Mouse (Mus musculus) 3134 (cell line): ENCODE results near the gene Tnpo3.

Experiments
- DNase-seq: peaks from one replicate; pipeline ENCODE4 v3.0.0-alpha.2; 2011; ENCODE audit warnings: low spot score; ENCODE audit not compliant: insufficient read length; ENCODE audit errors: extremely low read depth

The Tnpo3 gene

GRCm38 (mm10) chr6:29609111-29610019, at the start of gene Tnpo3:
Gene Tnpo3, minus strand, starts transcription at chr6:29609887.
- peak; percentile 90 for DNase-seq

GRCm38 (mm10) chr6:29658626-29659475, 49.2 kb upstream of the Tnpo3 start:
- no peak for DNase-seq

GRCm38 (mm10) chr6:29653271-29653670, 43.6 kb upstream of the Tnpo3 start:
- no peak for DNase-seq

GRCm38 (mm10) chr6:29650170-29650549, 40.5 kb upstream of the Tnpo3 start:
- DNase-seq, result no peak

- DNase-seq, result peak; percentile 18
Observed at GRCm38 (mm10) chr6:29649494-29650169, 39.9 kb upstream of the Tnpo3 start.

DNA sequence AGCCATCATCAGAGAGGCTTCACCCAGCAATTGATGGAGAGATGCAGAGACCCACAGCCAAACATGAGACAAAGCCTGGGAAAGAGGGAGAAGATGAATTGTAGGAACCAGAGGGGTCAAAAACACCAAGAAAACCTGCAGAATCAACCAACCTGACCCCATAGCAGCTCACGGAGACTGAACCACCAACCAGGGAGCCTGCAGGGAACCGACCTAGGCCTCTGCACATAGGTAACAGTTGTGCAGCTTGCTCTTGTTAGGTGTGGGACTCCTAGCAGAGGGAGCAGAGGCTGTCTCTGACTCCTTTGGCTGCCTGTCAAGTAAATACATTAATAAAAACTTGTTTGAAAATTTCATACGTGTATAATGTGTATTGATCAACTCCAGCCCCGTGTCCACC, 32.1 kb upstream of the Tnpo3 start:
- DNase-seq, result no peak

DNA sequence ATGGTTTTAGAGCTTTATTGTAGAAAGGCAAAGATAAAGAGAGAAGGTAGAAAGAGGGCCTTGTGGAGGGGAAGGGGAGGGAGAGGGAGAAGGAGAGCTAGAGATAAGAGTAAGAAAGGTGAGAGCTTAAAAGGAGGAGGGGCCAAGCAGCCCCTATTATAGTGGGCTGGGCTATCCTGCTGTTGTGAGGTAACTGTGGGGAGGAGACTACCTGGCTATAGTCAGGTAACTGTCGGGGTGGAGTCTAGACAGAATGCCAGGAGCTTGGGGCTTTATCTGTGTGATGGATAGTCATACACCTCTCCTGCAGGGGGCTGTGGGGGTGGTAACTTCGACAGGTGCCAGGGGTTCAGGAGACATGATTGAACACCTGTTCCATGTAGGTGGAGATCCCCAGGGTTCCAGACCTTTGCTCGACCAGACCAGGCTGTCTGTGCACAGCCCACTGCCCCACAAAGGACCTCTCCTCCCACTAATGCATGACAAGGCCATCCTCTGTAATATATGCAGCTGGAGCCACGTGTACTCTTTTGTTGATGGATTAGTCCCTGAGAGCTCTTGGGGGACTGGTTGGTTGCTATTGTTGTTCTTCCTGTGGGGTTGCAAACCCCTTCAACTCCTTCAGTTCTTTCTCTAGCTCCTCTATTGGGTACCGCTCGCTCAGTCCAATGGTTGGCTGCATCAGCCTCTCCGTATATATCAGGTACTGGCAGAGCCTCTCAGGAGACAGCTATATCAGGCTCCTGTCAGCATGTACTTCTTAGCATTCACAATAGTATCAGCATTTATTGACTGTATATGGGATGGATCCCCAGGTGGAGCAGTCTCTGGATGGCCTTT, 30.1 kb upstream of the Tnpo3 start:
- no peak for DNase-seq

DNA sequence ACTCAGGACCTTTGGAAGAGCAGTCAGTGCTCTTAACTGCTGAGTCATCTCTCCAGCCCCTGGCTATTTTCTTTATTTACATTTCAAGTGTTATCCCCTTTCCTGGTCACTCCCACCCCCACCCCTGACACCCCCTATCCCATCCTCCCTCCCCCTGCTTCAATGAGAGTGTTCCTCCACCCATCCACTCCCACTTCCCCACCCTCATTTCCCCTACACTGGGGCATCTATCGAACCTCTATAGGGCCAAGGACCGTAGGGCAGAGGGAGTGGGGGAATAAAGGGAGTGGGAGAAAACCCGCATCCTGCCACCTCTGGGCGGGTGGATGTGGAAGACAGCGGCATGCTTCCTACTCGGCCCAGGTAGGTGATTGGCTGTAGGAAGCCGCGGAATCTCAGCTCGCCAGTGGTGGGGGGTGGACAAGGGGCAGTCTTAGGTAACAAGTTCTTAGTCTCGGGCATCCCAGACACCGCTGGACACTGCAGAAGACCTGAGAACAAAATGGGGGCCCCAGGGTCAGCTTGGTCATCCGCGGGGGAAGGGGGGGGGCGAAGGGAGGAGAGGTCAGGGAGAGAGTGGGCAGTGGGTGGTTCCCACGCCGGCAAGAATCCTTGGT, 29.3 kb upstream of the Tnpo3 start:
- no peak for DNase-seq

GRCm38 (mm10) chr6:29637397-29638373, 28.0 kb upstream of the Tnpo3 start:
- no peak for DNase-seq

- no peak for DNase-seq
Observed at GRCm38 (mm10) chr6:29636322-29637092, 26.8 kb upstream of the Tnpo3 start.

GRCm38 (mm10) chr6:29634537-29634936, 24.9 kb upstream of the Tnpo3 start:
- no peak for DNase-seq

- DNase-seq, result no peak
Observed at GRCm38 (mm10) chr6:29632552-29633292, 23.0 kb upstream of the Tnpo3 start.

GRCm38 (mm10) chr6:29631751-29632551, 22.3 kb upstream of the Tnpo3 start:
- no peak for DNase-seq

GRCm38 (mm10) chr6:29630216-29630615, 20.5 kb upstream of the Tnpo3 start:
- no peak for DNase-seq

DNA sequence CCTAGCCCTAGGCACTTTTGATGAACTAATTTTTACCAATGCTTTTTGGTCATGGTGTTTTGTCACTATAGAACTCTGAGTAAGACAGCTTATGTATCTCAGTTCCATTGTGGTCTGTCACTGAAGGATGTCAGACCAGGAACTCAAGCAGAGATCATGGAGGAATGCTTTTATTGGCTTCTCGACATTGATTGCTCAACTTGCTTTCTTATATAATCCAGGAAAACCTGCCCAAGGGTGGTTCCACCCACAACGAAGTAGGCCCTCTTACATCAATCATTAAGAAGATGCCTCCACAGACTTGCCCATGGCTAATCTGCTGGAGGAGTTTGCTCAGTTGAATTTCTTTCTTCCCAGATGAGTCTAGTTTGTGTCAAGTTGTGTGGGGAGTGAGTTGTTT, 18.1 kb upstream of the Tnpo3 start:
- DNase-seq, result no peak

- no peak for DNase-seq
Observed at GRCm38 (mm10) chr6:29623857-29624256, 14.2 kb upstream of the Tnpo3 start.
